ENCODE assay signal across 10 mouse cellular contexts in the genomic region with DNA sequence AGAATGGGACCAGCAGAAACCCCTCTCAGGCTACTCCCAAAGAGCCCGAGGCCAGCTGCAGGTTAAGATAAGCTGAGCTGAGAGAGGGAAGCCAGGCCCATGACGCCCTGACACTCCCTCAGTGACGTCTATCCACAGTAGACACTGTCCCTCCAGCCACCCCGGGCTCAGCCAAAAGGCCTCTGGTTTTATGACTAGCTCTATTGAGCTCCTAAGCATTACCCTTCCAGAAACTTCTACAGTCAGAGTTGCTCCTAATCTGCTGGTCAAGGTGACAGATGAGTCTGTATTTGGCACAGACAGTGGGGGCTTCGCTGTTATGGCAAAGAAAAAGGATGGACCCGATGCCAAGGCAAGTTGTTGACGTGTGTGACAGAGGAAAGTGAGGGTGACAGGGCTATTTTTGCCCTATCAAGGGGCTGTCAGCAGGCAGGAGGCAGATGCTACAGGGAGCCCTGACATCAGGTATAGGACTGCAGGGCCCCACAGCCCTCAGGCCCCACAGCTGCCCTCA.
DNase-seq lines count a peak whose midpoint lies in the region; ATAC-seq lines count a peak whose summit lies in the region.
"Had no signal": no experiment of that assay in that cellular context is flagged by ENCODE, and none has a peak within 500 bp of the region (broad histone marks: within the 10 kb centered on the region; RNA-seq: fewer than 3 reads in every experiment).

No protein-coding gene starts in this region.

- H3K27ac ChIP-seq in embryonic facial prominence, embryonic 11.5 days (replicated peaks; ENCODE audit: low read depth, low read length): no peak overlapping the region; the same call in 1 of the 2 replicates
- no peak overlapping the region for H3K27ac ChIP-seq in embryonic facial prominence, embryonic 10.5 days (replicated peaks)
- peak overlapping the region; percentile 99 for H3K27ac ChIP-seq in liver, embryonic 12.5 days
- H3K27ac ChIP-seq in forebrain, embryonic 16.5 days (ENCODE audit: low read length): no peak overlapping the region
- H3K27ac ChIP-seq: hindbrain, embryonic 14.5 days had no signal

- 72% methylated on average over 7 of the region's 7 CpGs for WGBS in embryonic facial prominence, embryonic 11.5 days
- WGBS in embryonic facial prominence, embryonic 10.5 days: 77% methylated on average over 7 of the region's 7 CpGs
- WGBS in liver, embryonic 12.5 days (ENCODE audit: insufficient replicate concordance): 15% methylated on average over 7 of the region's 7 CpGs
- 76% methylated on average over 7 of the region's 7 CpGs for WGBS in forebrain, embryonic 16.5 days

- no peaks in the 10 kb centered on the region for H3K27me3 ChIP-seq in embryonic facial prominence, embryonic 11.5 days (ENCODE audit: control insufficient read depth, insufficient read depth, low read length)
- no peaks in the 10 kb centered on the region for H3K27me3 ChIP-seq in embryonic facial prominence, embryonic 10.5 days (replicated peaks; ENCODE audit: low read depth, poor library complexity, severe bottlenecking)
- 0 out of 2 replicates have a peak, but pooled peaks cover 4% of the 10 kb centered on the region for H3K27me3 ChIP-seq in liver, embryonic 12.5 days (replicated peaks)
- H3K27me3 ChIP-seq in forebrain, embryonic 16.5 days (replicated peaks; ENCODE audit: control insufficient read depth, insufficient read depth, low read length): no peaks in the 10 kb centered on the region

- no peak overlapping the region for H3K4me2 ChIP-seq in embryonic facial prominence, embryonic 11.5 days (ENCODE audit: low read depth, low read length)
- peak overlapping the region; percentile 68 for H3K4me2 ChIP-seq in liver, embryonic 12.5 days
- H3K4me2 ChIP-seq in forebrain, embryonic 16.5 days (ENCODE audit: low read length): no peak overlapping the region
- H3K4me2 ChIP-seq: hindbrain, embryonic 14.5 days had no signal

- no peak for DNase-seq in embryonic facial prominence, embryonic 11.5 days (ENCODE audit: low spot score)
- no peak for DNase-seq in embryonic facial prominence, embryonic 10.5 days (ENCODE audit: low spot score)
- DNase-seq in spleen, adult 12 weeks (ENCODE audit: low spot score): peak; percentile 82
- DNase-seq in spleen, adult 18-20 months: no peak
- no peak for DNase-seq in layer of hippocampus, adult 8-10 months (ENCODE audit: low spot score in 2 of 2)
- DNase-seq in left cerebral cortex, adult 18-20 months (ENCODE audit: low spot score in 2 of 2): no peak
- DNase-seq: adrenal gland, postnatal 10 days had no signal

- no peak overlapping the region for H3K4me3 ChIP-seq in embryonic facial prominence, embryonic 11.5 days (ENCODE audit: low read depth, low read length)
- H3K4me3 ChIP-seq in embryonic facial prominence, embryonic 10.5 days: no peak overlapping the region
- H3K4me3 ChIP-seq in liver, embryonic 12.5 days: peak overlapping the region; percentile 47
- H3K4me3 ChIP-seq in forebrain, embryonic 16.5 days (replicated peaks; ENCODE audit: low read length): no peak overlapping the region

- no peaks in the 10 kb centered on the region for H3K9me3 ChIP-seq in embryonic facial prominence, embryonic 11.5 days (replicated peaks; ENCODE audit: control insufficient read depth, low read length)
- H3K9me3 ChIP-seq in embryonic facial prominence, embryonic 10.5 days: no peaks in the 10 kb centered on the region
- H3K9me3 ChIP-seq in liver, embryonic 12.5 days (replicated peaks): no peaks in the 10 kb centered on the region
- no peaks in the 10 kb centered on the region for H3K9me3 ChIP-seq in forebrain, embryonic 16.5 days (ENCODE audit: control insufficient read depth, low read length)

- peak; percentile 62; the same call in 1 of the 2 replicates for ATAC-seq in embryonic facial prominence, embryonic 11.5 days (replicated peaks; ENCODE audit: insufficient number of reproducible peaks, low FRiP score, low TSS enrichment, low read depth)
- ATAC-seq in liver, embryonic 12.5 days: peak; percentile 99
- ATAC-seq in forebrain, embryonic 16.5 days: no peak

- no peaks in the 10 kb centered on the region for H3K36me3 ChIP-seq in embryonic facial prominence, embryonic 11.5 days (replicated peaks; ENCODE audit: control insufficient read depth, insufficient read depth, low read depth, low read length)
- no peaks in the 10 kb centered on the region for H3K36me3 ChIP-seq in embryonic facial prominence, embryonic 10.5 days (replicated peaks)
- no peaks in the 10 kb centered on the region for H3K36me3 ChIP-seq in liver, embryonic 12.5 days
- H3K36me3 ChIP-seq in forebrain, embryonic 16.5 days (ENCODE audit: control insufficient read depth, insufficient read depth): no peaks in the 10 kb centered on the region

- H3K9ac ChIP-seq in embryonic facial prominence, embryonic 11.5 days (replicated peaks; ENCODE audit: low read length): no peak overlapping the region
- peak overlapping the region; percentile 71 for H3K9ac ChIP-seq in liver, embryonic 12.5 days
- H3K9ac ChIP-seq in forebrain, embryonic 16.5 days (replicated peaks; ENCODE audit: low read depth, low read length): no peak overlapping the region
- H3K9ac ChIP-seq: hindbrain, embryonic 14.5 days had no signal

- H3K4me1 ChIP-seq in embryonic facial prominence, embryonic 11.5 days (ENCODE audit: control insufficient read depth, insufficient read depth, low read length): no peaks in the 10 kb centered on the region
- H3K4me1 ChIP-seq in embryonic facial prominence, embryonic 10.5 days: peaks cover 3% of the 10 kb centered on the region; the same call in 1 of the 2 replicates
- peaks cover 71% of the 10 kb centered on the region for H3K4me1 ChIP-seq in liver, embryonic 12.5 days
- no peaks in the 10 kb centered on the region for H3K4me1 ChIP-seq in forebrain, embryonic 16.5 days (replicated peaks; ENCODE audit: control insufficient read depth, insufficient read depth, low read length)
